ENCODE assay signal across 9 mouse cellular contexts in the genomic region with DNA sequence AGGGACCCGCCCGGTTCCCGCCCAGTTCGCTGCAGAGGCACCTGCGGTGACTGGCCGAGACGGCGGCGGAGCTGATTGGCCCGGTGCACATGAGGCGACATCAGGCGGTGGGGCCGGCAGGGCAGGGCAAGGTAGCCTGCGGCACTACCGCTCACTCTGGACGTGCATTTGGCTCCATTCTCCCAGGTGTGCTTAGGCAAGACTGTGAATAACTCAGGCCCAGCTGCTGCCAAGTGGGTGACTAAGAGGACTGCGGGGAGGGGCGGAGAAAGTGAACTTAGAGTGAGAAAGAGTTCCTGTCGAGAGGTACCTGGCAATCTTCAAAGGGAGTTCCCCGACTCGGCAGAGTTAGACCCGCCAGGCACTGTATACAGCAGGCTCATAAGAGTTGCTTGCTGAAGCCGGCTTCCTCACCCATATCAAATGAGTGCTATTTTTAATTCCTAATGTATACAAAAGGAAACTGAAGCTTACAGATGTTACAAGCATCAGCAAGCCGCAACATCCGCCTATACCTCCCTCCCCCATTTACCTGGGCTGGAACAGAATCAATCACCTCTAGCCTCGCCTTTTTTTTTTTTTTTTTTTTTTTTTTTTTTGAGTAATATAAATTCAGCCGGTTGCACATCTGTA. TPM values are rescaled to one million over a fixed set of nuclear protein-coding genes. Genes with fewer than 3 reads are reported as not detected.
A peak's percentile ranks its signal among the peaks of the same experiment; 100 is the strongest.
DNase-seq lines count a peak whose midpoint lies in the region; ATAC-seq and TF ChIP-seq lines count a peak whose summit lies in the region.
"Had no signal": no experiment of that assay in that cellular context is flagged by ENCODE, and none has a peak within 500 bp of the region (broad histone marks: within the 10 kb centered on the region; RNA-seq: fewer than 3 reads in every experiment).

No protein-coding gene starts in this region.

- no peaks in the 10 kb centered on the region for H3K79me2 ChIP-seq in myocyte (ENCODE audit: control insufficient read depth, insufficient read depth)

- H3K9me3 ChIP-seq in intestine, postnatal 0 days (ENCODE audit: control insufficient read depth): no peaks in the 10 kb centered on the region
- H3K9me3 ChIP-seq in liver, embryonic 12.5 days (replicated peaks): no peaks in the 10 kb centered on the region

- WGBS in intestine, postnatal 0 days: 2% methylated on average over 26 of the region's 27 CpGs
- WGBS in liver, embryonic 12.5 days (ENCODE audit: insufficient replicate concordance): 2% methylated on average over 27 of the region's 27 CpGs

- H3ac ChIP-seq in myocyte (ENCODE audit: control insufficient read depth, insufficient read length): no peak overlapping the region

- H3K4me3 ChIP-seq in intestine, postnatal 0 days (ENCODE audit: low read depth, low read length): peak overlapping the region; percentile 13; the same call in 1 of the 2 replicates
- peak overlapping the region; percentile 45 for H3K4me3 ChIP-seq in liver, embryonic 12.5 days
- peak overlapping the region; percentile 10 for H3K4me3 ChIP-seq in myocyte

- H3K27me3 ChIP-seq in intestine, postnatal 0 days (replicated peaks; ENCODE audit: control insufficient read depth, insufficient read depth, low read length): no peaks in the 10 kb centered on the region
- H3K27me3 ChIP-seq in liver, embryonic 12.5 days (replicated peaks): peaks cover 9% of the 10 kb centered on the region
- no peaks in the 10 kb centered on the region for H3K27me3 ChIP-seq in myocyte (ENCODE audit: control insufficient read depth, insufficient read depth, insufficient read length)

- peak; percentile 22 for TF ChIP-seq CTCF in intestine, postnatal 0 days (IDR thresholded peaks at IDR 0.05; ENCODE audit: low read depth)

- no peak overlapping the region for H3K9ac ChIP-seq in intestine, postnatal 0 days (ENCODE audit: low read depth, low read length)
- peak overlapping the region; percentile 28; the same call in 1 of the 2 replicates for H3K9ac ChIP-seq in liver, embryonic 12.5 days

- no peak for DNase-seq in cerebellum, adult 11 months
- DNase-seq in embryo, embryonic 10.5 days (ENCODE audit: low spot score): peak; percentile 67
- peak; percentile 30 to 44 for DNase-seq in heart, adult 18-20 months
- peak; percentile 69 to 84 for DNase-seq in spleen, postnatal 4 days (ENCODE audit: low spot score in 2 of 2)

- 0 out of 2 replicates have a peak, but pooled peaks cover 10% of the 10 kb centered on the region for H3K4me1 ChIP-seq in intestine, postnatal 0 days (replicated peaks; ENCODE audit: control insufficient read depth, insufficient read depth, low read length)
- peaks cover 18% of the 10 kb centered on the region for H3K4me1 ChIP-seq in liver, embryonic 12.5 days

- peak overlapping the region; percentile 70; the same call in 1 of the 2 replicates for H3K27ac ChIP-seq in intestine, postnatal 0 days (ENCODE audit: low read depth, low read length)
- no peak overlapping the region for H3K27ac ChIP-seq in liver, embryonic 12.5 days

- no peaks in the 10 kb centered on the region for H3K36me3 ChIP-seq in intestine, postnatal 0 days (ENCODE audit: control insufficient read depth, insufficient read depth)
- H3K36me3 ChIP-seq in liver, embryonic 12.5 days: no peaks in the 10 kb centered on the region
- H3K36me3 ChIP-seq in myocyte (ENCODE audit: control insufficient read depth, insufficient read depth): no peaks in the 10 kb centered on the region

- TF ChIP-seq POLR2A in myocyte (IDR thresholded peaks at IDR 0.05; ENCODE audit: insufficient read length, low read depth): no peak

- ATAC-seq in cerebellum, adult (ENCODE audit: insufficient number of reproducible peaks, low FRiP score, low TSS enrichment): peak; percentile 40; the same call in 1 of the 2 replicates
- peak; percentile 99 for ATAC-seq in intestine, postnatal 0 days
- ATAC-seq in liver, embryonic 12.5 days: peak; percentile 91

- peak overlapping the region; percentile 61 for H3K4me2 ChIP-seq in intestine, postnatal 0 days (replicated peaks; ENCODE audit: low read depth)
- H3K4me2 ChIP-seq in liver, embryonic 12.5 days: peak overlapping the region; percentile 73
- peak overlapping the region; percentile 76 for H3K4me2 ChIP-seq in myocyte (ENCODE audit: low read depth)

TF ChIP-seq in myocyte, 11 proteins besides CTCF, POLR2A, EP300 and RAD21:
- TF ChIP-seq SRF (IDR thresholded peaks at IDR 0.05; ENCODE audit: control insufficient read depth, insufficient read length, low read depth) (no peak), MYOD1 (IDR thresholded peaks at IDR 0.05; ENCODE audit: control insufficient read depth in 1 of 3, insufficient read length in 2 of 3, low read depth in 2 of 3) (peak in 1 of 3 experiments; percentile 19), REST (IDR thresholded peaks at IDR 0.05; ENCODE audit: insufficient read depth, insufficient read length) (no peak), POLR2AphosphoS2 (IDR thresholded peaks at IDR 0.05; ENCODE audit: insufficient read length, low read depth) (no peak), MYOG (IDR thresholded peaks at IDR 0.05; ENCODE audit: control insufficient read depth in 1 of 3, insufficient read depth in 1 of 3, insufficient read length in 2 of 3, low read depth in 2 of 3) (no peak), TCF3 (IDR thresholded peaks at IDR 0.05; ENCODE audit: insufficient read length, low read depth) (no peak)

RNA-seq across cellular contexts. Expression of a gene that starts 33.4 kb away (rescaled TPM):
- under 1 TPM in 1 of 2 experiments, not detected in 1; 0.39 TPM for total RNA-seq in heart, adult 18-20 months (2021)
- 19.2 and 20.4 TPM in 2 replicates for polyA plus RNA-seq in intestine, postnatal 0 days (2015; fragmentation: Nextera tagmentation; extraction: Ambion mirVana)
- polyA plus RNA-seq in liver, embryonic 12.5 days (2016; fragmentation: Nextera tagmentation; extraction: Ambion mirVana): not detected in 2 replicates
- 4.5 TPM for polyA plus RNA-seq in myocyte (2012; fragmentation: generic; extraction: Trizol)
- polyA plus RNA-seq: testis, adult 2 months had no signal

RNA-seq across cellular contexts. Expression of a gene that starts 35.3 kb away (rescaled TPM):
- total RNA-seq in heart, adult 18-20 months (2021): 1 to 10 TPM; 4.6 to 7.9 TPM
- 0.47 and 0.61 TPM in 2 replicates for polyA plus RNA-seq in intestine, postnatal 0 days (2015; fragmentation: Nextera tagmentation; extraction: Ambion mirVana)
- polyA plus RNA-seq in liver, embryonic 12.5 days (2016; fragmentation: Nextera tagmentation; extraction: Ambion mirVana): 0.76 TPM in 1 of 2 replicates, not detected in the other
- polyA plus RNA-seq in myocyte (2012; fragmentation: generic; extraction: Trizol): 12.2 TPM

Comparison
In these comparisons a context has a peak if more than half of its experiments do, and no peak if none do; other contexts are left out.
1. ATAC-seq: peak in every context shown above with its lines; median percentile 99 in intestine, postnatal 0 days; 91 in liver, embryonic 12.5 days; 40 in cerebellum, adult.